Mouse (Mus musculus): ENCODE measurements around the gene Col7a1. TPM values are rescaled to one million over a fixed set of nuclear protein-coding genes. Genes with fewer than 3 reads are reported as not detected.

The Col7a1 gene
- polyA plus RNA-seq, 1 experiment: 12.2 TPM

- peak overlapping the region; percentile 40 for H3K4me3 ChIP-seq (replicated peaks; ENCODE audit: extremely low read depth, low read depth, low read length)
- TF ChIP-seq POLR2A (IDR thresholded peaks at IDR 0.05; ENCODE audit: borderline replicate concordance, extremely low read depth, low read depth, low read length) (no peak; the same call in 1 of the 2 replicates), CTCF (IDR thresholded peaks at IDR 0.05; ENCODE audit: insufficient read depth, low read length) (no peak)
- WGBS: 72% methylated on average over 9 of the region's 9 CpGs
These were observed 39.4 kb downstream of the Col7a1 start for GRCm38 (mm10) chr9:108992620-108993361.

DNA sequence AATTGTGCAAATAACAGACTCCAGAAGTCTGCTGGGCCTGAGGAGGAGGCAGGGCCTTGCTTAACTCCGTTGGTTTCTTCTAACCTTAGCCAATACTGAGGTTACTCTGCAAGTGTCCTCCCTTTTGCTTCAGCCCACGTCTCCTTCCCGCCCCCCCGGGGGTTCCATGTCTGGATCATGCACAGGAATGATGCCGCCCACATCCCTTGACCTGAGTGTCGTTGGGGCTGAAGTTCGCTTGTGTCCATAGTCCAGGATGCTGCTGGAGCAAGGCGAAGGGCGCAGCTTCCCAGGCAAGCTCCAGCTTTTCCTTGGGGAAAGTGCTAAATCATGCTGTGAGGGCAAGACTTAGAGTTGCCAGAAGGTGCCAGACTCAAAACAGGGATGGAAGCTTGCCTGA is 43.0 kb downstream of the Col7a1 start:
- no peak overlapping the region for H3K4me3 ChIP-seq (replicated peaks; ENCODE audit: extremely low read depth, low read depth, low read length)
- H3K4me1 ChIP-seq (ENCODE audit: control insufficient read depth, insufficient read depth, low read length): 0 out of 2 replicates have a peak, but pooled peaks cover 2% of the 10 kb centered on the region
- TF ChIP-seq POLR2A (IDR thresholded peaks at IDR 0.05; ENCODE audit: borderline replicate concordance, extremely low read depth, low read depth, low read length) (no peak), CTCF (IDR thresholded peaks at IDR 0.05; ENCODE audit: insufficient read depth, low read length) (no peak)
- WGBS: 70% methylated on average over 9 of the region's 9 CpGs
- no peak for DNase-seq

More at GRCm38 (mm10) chr9:108992620-108993361, 39.4 kb downstream of the Col7a1 start:
- no peak for DNase-seq
- H3K4me1 ChIP-seq (ENCODE audit: control insufficient read depth, insufficient read depth, low read length): no peaks in the 10 kb centered on the region; the same call in 1 of the 2 replicates

GRCm38 (mm10) chr9:108998287-108999166 is 45.1 kb downstream of the Col7a1 start:
- DNase-seq: no peak
- TF ChIP-seq CTCF (IDR thresholded peaks at IDR 0.05; ENCODE audit: insufficient read depth, low read length) (no peak), POLR2A (IDR thresholded peaks at IDR 0.05; ENCODE audit: borderline replicate concordance, extremely low read depth, low read depth, low read length) (no peak)
- 64% methylated on average over 19 of the region's 19 CpGs for WGBS
- Histone ChIP-seq H3K4me3 (replicated peaks; ENCODE audit: extremely low read depth, low read depth, low read length) (no peak overlapping the region), H3K4me1 (ENCODE audit: control insufficient read depth, insufficient read depth, low read length) (0 out of 2 replicates have a peak, but pooled peaks cover 2% of the 10 kb centered on the region)

GRCm38 (mm10) chr9:108999167-108999526 is 45.8 kb downstream of the Col7a1 start:
- TF ChIP-seq POLR2A (IDR thresholded peaks at IDR 0.05; ENCODE audit: borderline replicate concordance, extremely low read depth, low read depth, low read length) (no peak), CTCF (IDR thresholded peaks at IDR 0.05; ENCODE audit: insufficient read depth, low read length) (no peak)
- no peak for DNase-seq
- Histone ChIP-seq H3K4me1 (ENCODE audit: control insufficient read depth, insufficient read depth, low read length) (0 out of 2 replicates have a peak, but pooled peaks cover 2% of the 10 kb centered on the region), H3K4me3 (replicated peaks; ENCODE audit: extremely low read depth, low read depth, low read length) (no peak overlapping the region)
- 58% methylated on average over 4 of the region's 4 CpGs for WGBS

DNA sequence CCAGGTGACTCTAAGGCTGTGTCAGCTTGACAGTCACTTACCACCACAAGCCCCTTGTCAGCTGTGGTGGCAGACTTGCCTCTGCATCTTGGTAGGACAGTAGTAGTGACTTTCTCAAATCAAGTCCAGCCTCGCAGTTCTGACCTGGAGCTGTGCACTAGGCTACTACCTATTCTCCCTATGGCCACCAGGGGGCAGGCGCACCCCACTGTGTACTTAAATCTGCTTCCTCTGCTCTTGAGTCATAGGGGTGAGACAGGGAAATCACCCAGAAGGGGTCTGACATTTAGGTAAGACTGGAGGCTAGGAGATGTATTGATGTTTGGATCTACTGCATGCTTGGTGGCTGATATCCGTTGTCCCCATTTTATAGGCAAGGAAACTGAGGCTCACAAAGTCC is 47.3 kb downstream of the Col7a1 start:
- no peak overlapping the region for H3K4me3 ChIP-seq (replicated peaks; ENCODE audit: extremely low read depth, low read depth, low read length)
- TF ChIP-seq POLR2A (IDR thresholded peaks at IDR 0.05; ENCODE audit: borderline replicate concordance, extremely low read depth, low read depth, low read length): no peak
- TF ChIP-seq CTCF (IDR thresholded peaks at IDR 0.05; ENCODE audit: insufficient read depth, low read length): peak; percentile 96
- peak; percentile 64 for DNase-seq
- H3K4me1 ChIP-seq (ENCODE audit: control insufficient read depth, insufficient read depth, low read length): 0 out of 2 replicates have a peak, but pooled peaks cover 2% of the 10 kb centered on the region
- WGBS: 8% methylated on average over 3 of the region's 3 CpGs

DNA sequence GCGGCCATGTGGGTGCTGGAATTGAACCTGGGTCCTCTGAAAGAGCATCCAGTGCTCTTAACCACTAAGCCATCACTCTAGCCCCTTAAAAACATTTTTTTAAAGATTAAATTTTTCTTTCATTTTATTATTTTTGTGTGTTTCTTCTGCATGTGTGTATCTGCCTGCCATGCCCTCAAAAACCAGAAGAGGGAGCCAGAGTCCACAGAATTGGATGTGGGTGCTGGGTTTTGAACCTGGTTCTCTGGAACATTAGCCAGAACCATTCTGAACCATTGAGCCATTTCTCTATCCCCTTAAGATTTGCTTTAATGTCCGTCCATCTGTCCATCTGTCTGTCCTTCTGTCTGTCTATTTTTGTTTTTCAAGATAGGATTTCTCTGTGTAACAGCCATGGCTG is 49.8 kb downstream of the Col7a1 start:
- 66% methylated on average over 2 of the region's 2 CpGs for WGBS
- peak; percentile 55 for TF ChIP-seq CTCF (IDR thresholded peaks at IDR 0.05; ENCODE audit: insufficient read depth, low read length)
- TF ChIP-seq POLR2A (IDR thresholded peaks at IDR 0.05; ENCODE audit: borderline replicate concordance, extremely low read depth, low read depth, low read length): no peak
- Histone ChIP-seq H3K4me1 (ENCODE audit: control insufficient read depth, insufficient read depth, low read length) (0 out of 2 replicates have a peak, but pooled peaks cover 2% of the 10 kb centered on the region), H3K4me3 (replicated peaks; ENCODE audit: extremely low read depth, low read depth, low read length) (no peak overlapping the region)
- DNase-seq: peak; percentile 29

DNA sequence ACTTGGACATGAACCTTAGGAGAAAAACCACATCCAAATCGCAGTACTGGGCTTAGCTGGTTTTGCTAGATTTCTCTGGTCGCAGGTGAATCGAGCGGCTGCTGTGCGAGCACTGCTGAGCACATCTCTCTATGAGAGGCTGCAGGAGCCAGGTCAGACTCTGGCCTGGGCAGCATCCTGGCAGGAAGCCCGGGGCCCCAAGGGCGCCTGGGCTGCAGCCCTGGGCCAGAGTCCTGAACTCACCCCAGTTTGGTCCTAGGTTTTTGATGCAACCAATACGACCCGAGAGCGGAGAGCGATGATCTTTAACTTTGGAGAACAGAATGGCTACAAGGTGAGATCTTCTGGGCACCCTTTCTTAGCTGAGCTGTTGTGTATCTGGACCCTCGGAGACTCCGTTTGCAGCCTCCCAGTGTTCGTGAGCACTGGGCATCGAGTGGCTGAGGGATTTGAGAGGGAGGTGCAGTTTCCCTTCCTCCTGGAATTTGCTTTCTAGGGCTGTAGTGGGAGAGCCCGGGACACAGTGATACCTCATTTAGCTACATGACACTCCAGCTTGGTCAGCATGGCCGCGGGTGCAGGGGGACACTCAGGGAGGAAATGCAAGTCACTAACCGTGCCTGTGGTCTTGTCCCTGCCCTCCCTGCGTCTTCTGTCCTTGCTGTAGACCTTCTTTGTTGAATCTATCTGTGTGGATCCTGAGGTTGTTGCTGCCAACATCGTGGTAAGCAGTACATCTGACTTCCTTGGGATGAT is 53.8 kb downstream of the Col7a1 start:
- TF ChIP-seq CTCF (IDR thresholded peaks at IDR 0.05; ENCODE audit: insufficient read depth, low read length) (no peak), POLR2A (IDR thresholded peaks at IDR 0.05; ENCODE audit: borderline replicate concordance, extremely low read depth, low read depth, low read length) (no peak)
- no peaks in the 10 kb centered on the region for H3K4me1 ChIP-seq (ENCODE audit: control insufficient read depth, insufficient read depth, low read length)
- WGBS: 77% methylated on average over 21 of the region's 21 CpGs
- no peak overlapping the region for H3K4me3 ChIP-seq (replicated peaks; ENCODE audit: extremely low read depth, low read depth, low read length)
- no peak for DNase-seq

GRCm38 (mm10) chr9:109008081-109008480 is 54.7 kb downstream of the Col7a1 start:
- DNase-seq: no peak
- TF ChIP-seq CTCF (IDR thresholded peaks at IDR 0.05; ENCODE audit: insufficient read depth, low read length) (no peak), POLR2A (IDR thresholded peaks at IDR 0.05; ENCODE audit: borderline replicate concordance, extremely low read depth, low read depth, low read length) (no peak)
- H3K4me1 ChIP-seq (ENCODE audit: control insufficient read depth, insufficient read depth, low read length): no peaks in the 10 kb centered on the region
- 92% methylated on average over 9 of the region's 9 CpGs for WGBS
- H3K4me3 ChIP-seq (replicated peaks; ENCODE audit: extremely low read depth, low read depth, low read length): no peak overlapping the region

All from lung, adult 2 months (tissue).